22 mouse cellular contexts compared by ENCODE assay signal in genomic region chr5:43927729-43928128, GRCm38 (mm10). TPM values are rescaled to one million over a fixed set of nuclear protein-coding genes. Genes with fewer than 3 reads are reported as not detected.
"Had no signal": no experiment of that assay in that cellular context is flagged by ENCODE, and none has a peak within 500 bp of the region (broad histone marks: within the 10 kb centered on the region; RNA-seq: fewer than 3 reads in every experiment).

No protein-coding gene starts in this region.

- H3K4me2 ChIP-seq: neural tube, embryonic 13.5 days; neural tube, embryonic 15.5 days; stomach, embryonic 15.5 days had no signal

- H3K4me1 ChIP-seq: neural tube, embryonic 13.5 days; neural tube, embryonic 15.5 days; stomach, embryonic 15.5 days had no signal

- DNase-seq: retina, postnatal 1 day; right cerebral cortex, adult 18-20 months; right cerebral cortex, postnatal 14 days; right cerebral cortex, postnatal 25 days; right cerebral cortex, postnatal 4 days; spleen, adult 18-20 months; thymus, adult 18-20 months; thymus, adult 2 months; thymus, postnatal 14 days; thymus, postnatal 25 days; thymus, postnatal 36 days; thymus, postnatal 4 days had no signal

- H3K4me3 ChIP-seq: neural tube, embryonic 13.5 days; neural tube, embryonic 15.5 days; stomach, embryonic 15.5 days had no signal

- H3K27me3 ChIP-seq: neural tube, embryonic 13.5 days; neural tube, embryonic 15.5 days; stomach, embryonic 15.5 days had no signal

- H3K9me3 ChIP-seq: neural tube, embryonic 13.5 days; neural tube, embryonic 15.5 days; stomach, embryonic 15.5 days had no signal

- H3K27ac ChIP-seq: neural tube, embryonic 13.5 days; neural tube, embryonic 15.5 days; stomach, embryonic 15.5 days; stomach, postnatal 0 days had no signal

- H3K9ac ChIP-seq: neural tube, embryonic 13.5 days; neural tube, embryonic 15.5 days; stomach, embryonic 15.5 days had no signal

- H3K36me3 ChIP-seq: neural tube, embryonic 13.5 days; neural tube, embryonic 15.5 days; stomach, embryonic 15.5 days had no signal

RNA-seq across cellular contexts. Expression of gene Gm7879, which starts 14.8 kb away (rescaled TPM):
- polyA plus RNA-seq: neural tube, embryonic 13.5 days; neural tube, embryonic 14.5 days; small intestine, adult 2 months; spleen, adult 2 months had no signal

RNA-seq across cellular contexts. Expression of gene Fgfbp1, which starts 53.9 kb away (rescaled TPM):
- total RNA-seq: neutrophil, adult 5-6 weeks had no signal
- polyA plus RNA-seq: spleen, adult 2 months; testis, adult 2 months; urinary bladder, adult 2 months had no signal
